Mouse (Mus musculus): ENCODE results near the gene Pop4. TPM values are rescaled to one million over a fixed set of nuclear protein-coding genes. Genes with fewer than 3 reads are reported as not detected.
"Not testable (repeated sequence)": the region's sequence is repeated elsewhere in the genome, so short reads cannot be mapped to it uniquely, and the experiment has no call there.

Gene Pop4
- polyA plus RNA-seq (2012; rRNA removed): 36.8 and 39.3 TPM in 2 replicates

DNA sequence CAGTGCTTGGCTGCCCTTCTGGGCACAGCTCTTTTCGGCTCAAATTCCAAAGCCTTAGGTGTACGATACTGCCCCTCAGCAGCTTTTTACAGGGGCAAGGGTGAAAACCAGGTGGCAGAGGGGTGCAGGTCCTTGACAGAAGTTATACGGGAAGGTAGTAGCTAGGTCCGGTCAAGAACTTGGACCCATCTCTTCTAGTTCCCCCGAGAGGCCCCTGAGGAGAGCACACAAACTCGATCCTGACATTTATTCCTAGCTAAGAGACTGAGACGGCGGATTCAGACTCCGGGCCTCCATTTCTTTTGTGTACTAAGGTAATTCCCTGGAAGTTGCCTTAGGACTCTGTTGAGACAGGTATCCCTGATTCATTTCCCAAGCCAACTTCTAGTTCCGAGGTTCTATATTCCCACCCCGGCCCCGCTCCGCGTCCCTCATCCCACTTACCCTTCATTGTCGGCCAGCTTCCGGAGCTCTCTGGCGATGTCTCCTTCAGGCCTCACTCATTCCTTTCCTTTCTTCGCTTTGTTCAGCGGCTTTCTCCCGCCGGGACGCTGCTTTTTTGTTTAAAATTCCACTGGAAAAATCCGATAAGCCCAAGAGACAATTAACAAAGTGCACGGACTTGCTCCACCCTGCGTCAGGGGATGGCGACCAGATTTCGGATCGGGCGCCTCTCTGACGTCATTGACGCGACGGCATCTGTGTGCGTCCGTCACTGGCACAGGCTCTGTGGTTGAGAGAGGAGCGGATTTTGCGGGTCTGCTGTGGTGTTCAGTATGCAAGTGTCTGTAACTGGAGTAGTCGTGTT, at the start of gene Pop4:
Pop4 (minus strand) TSS at position 721 of the 808 bp plus-strand sequence.
- Histone ChIP-seq H3K27ac (ENCODE audit: insufficient read depth, low read length) (peak within 1 kb of the TSS; percentile 84), H3K4me3 (replicated peaks; ENCODE audit: insufficient read depth, low read depth, low read length) (peak within 1 kb of the TSS; percentile 99), H3K27me3 (ENCODE audit: control insufficient read depth, insufficient read depth, low read length) (no peaks in the 10 kb centered on the region), H3K4me1 (ENCODE audit: control insufficient read depth, insufficient read depth, low read length) (peaks cover 6% of the 10 kb centered on the region)
- DNase-seq: peak; percentile 91 to 94
- under 1% methylated on average over 38 of the region's 38 CpGs for WGBS
- peak; percentile 98 for TF ChIP-seq POLR2A (IDR thresholded peaks at IDR 0.05; ENCODE audit: borderline replicate concordance, insufficient read depth, low read length)
- TF ChIP-seq CTCF (IDR thresholded peaks at IDR 0.05; ENCODE audit: borderline replicate concordance, insufficient read depth, low read depth, low read length): no peak

DNA sequence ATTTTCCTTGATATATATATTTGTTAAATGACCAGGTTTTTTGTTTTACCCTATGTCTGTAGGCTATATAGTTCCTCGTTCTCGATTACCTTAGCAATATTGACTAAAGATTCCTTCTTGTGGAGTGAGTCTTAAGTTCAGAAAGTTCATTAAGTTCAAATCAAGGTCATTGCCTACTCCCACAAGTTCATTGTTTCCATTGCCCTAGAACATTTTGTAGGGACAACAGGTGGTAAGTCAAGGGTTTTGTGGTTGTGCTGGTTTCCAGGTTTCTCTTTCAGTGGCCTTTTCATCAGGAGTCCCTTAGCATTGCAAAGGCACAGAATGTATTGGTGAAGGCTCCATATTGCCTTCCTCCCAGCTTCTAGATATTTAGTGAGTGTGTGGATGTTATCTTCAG, 49.4 kb upstream of the Pop4 start:
- Histone ChIP-seq H3K27me3 (ENCODE audit: control insufficient read depth, insufficient read depth, low read length) (no peaks in the 10 kb centered on the region), H3K4me1 (ENCODE audit: control insufficient read depth, insufficient read depth, low read length) (no peaks in the 10 kb centered on the region), H3K4me3 (replicated peaks; ENCODE audit: insufficient read depth, low read depth, low read length) (no peak overlapping the region), H3K27ac (ENCODE audit: insufficient read depth, low read length) (no peak overlapping the region)
- DNase-seq: no peak
- no peak for TF ChIP-seq POLR2A (IDR thresholded peaks at IDR 0.05; ENCODE audit: borderline replicate concordance, insufficient read depth, low read length)
- no peak for TF ChIP-seq CTCF (IDR thresholded peaks at IDR 0.05; ENCODE audit: borderline replicate concordance, insufficient read depth, low read depth, low read length)
- WGBS: 85% methylated on average over 2 of the region's 2 CpGs

DNA sequence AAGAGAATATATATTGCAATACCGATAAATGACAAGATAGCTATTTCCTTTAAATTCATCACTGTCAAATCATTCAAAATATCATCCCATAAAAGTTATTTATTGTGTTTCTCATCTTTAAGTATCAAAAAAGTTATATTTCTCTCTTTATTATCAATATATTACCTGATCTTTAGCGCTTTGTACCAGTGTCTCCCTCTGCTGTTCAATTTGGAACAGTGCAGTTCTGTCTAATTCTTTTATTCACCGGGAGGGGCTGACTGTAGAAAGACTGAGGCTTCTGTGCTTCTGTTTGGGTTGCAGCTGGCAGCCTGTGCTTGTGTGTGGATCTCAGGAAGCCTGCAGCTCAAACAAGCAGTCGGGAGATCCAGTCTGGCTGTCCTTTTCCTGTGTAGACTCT, 11.0 kb upstream of the Pop4 start:
- 25% methylated on average over 4 of the region's 4 CpGs for WGBS
- H3K4me3 ChIP-seq (replicated peaks; ENCODE audit: insufficient read depth, low read depth, low read length): not testable (repeated sequence)

DNA sequence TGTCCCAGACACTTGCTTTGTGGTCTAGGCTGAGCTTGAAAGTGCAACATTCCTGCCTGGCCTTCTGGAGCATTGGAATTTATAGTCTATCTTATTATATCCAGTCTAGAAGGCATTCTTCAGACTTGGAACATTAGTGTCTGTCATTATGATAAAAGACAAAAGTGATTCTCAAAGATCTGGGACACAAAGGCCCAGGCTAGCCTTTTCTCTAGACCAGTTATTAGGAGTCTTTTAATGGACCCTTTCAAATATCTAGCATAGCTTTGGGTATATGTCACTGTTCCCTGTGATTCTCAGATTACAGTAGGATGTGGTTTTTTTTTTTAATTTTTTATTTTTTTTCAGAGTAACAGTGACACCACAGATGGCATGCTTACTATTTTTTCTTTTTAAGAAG, 1.3 kb upstream of the Pop4 start:
- TF ChIP-seq CTCF (IDR thresholded peaks at IDR 0.05; ENCODE audit: borderline replicate concordance, insufficient read depth, low read depth, low read length): no peak
- TF ChIP-seq POLR2A (IDR thresholded peaks at IDR 0.05; ENCODE audit: borderline replicate concordance, insufficient read depth, low read length): no peak
- no peak overlapping the region for H3K4me3 ChIP-seq (replicated peaks; ENCODE audit: insufficient read depth, low read depth, low read length)
- DNase-seq: no peak
- H3K4me1 ChIP-seq (ENCODE audit: control insufficient read depth, insufficient read depth, low read length): peaks cover 6% of the 10 kb centered on the region
- no peaks in the 10 kb centered on the region for H3K27me3 ChIP-seq (ENCODE audit: control insufficient read depth, insufficient read depth, low read length)
- no peak overlapping the region for H3K27ac ChIP-seq (ENCODE audit: insufficient read depth, low read length)

More for the DNA sequence above, 11.0 kb upstream of the Pop4 start:
- not testable (repeated sequence) for H3K4me1 ChIP-seq (ENCODE audit: control insufficient read depth, insufficient read depth, low read length); H3K27ac ChIP-seq (ENCODE audit: insufficient read depth, low read length); DNase-seq; H3K27me3 ChIP-seq (ENCODE audit: control insufficient read depth, insufficient read depth, low read length)
- 0 out of 2 replicates have a peak, but pooled peaks have one; percentile 2 for TF ChIP-seq CTCF (IDR thresholded peaks at IDR 0.05; ENCODE audit: borderline replicate concordance, insufficient read depth, low read depth, low read length)

DNA sequence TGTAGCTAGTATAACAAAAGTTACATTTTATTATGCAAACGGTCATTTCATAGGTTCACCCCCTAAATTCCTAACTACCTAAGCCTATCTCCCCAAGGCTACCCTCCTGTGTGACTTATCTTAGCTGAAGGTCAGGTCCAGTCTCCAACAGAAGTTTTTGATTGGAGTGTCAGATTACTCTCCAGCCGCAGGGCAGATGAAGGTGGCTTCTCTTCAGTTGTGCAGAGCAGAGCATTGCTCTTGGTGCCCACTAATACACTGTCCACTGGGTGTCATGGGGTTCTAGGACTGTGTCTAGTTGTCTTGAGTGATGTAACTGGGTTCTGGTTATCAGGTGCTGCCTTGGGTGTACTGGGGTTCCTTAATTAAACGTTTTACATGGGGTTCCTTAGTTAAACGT, 636 bp upstream of the Pop4 start:
- H3K27ac ChIP-seq (ENCODE audit: insufficient read depth, low read length): no peak overlapping the region
- 9% methylated on average over 4 of the region's 4 CpGs for WGBS
- TF ChIP-seq POLR2A (IDR thresholded peaks at IDR 0.05; ENCODE audit: borderline replicate concordance, insufficient read depth, low read length) (no peak), CTCF (IDR thresholded peaks at IDR 0.05; ENCODE audit: borderline replicate concordance, insufficient read depth, low read depth, low read length) (no peak)

DNA sequence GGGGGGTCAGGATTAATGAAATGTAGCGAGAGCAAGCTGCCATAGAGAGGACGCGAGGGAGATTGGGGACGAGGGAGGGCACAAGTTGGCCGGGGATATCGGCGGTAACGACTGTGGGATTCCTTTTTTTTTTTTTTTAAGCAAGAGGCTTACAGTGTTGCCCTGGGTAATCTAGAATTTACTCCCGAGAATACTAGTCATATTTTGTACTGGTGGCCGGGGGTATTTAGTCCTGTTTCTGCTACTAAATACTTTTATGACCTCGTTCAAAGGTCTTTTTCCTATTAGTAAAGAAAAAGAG, 238 bp upstream of the Pop4 start:
- Histone ChIP-seq H3K27me3 (ENCODE audit: control insufficient read depth, insufficient read depth, low read length) (no peaks in the 10 kb centered on the region), H3K4me1 (ENCODE audit: control insufficient read depth, insufficient read depth, low read length) (peaks cover 6% of the 10 kb centered on the region), H3K27ac (ENCODE audit: insufficient read depth, low read length) (peak overlapping the region; percentile 84), H3K4me3 (replicated peaks; ENCODE audit: insufficient read depth, low read depth, low read length) (peak overlapping the region; percentile 99)
- TF ChIP-seq POLR2A (IDR thresholded peaks at IDR 0.05; ENCODE audit: borderline replicate concordance, insufficient read depth, low read length) (no peak), CTCF (IDR thresholded peaks at IDR 0.05; ENCODE audit: borderline replicate concordance, insufficient read depth, low read depth, low read length) (no peak)
- DNase-seq: no peak
- WGBS: under 1% methylated on average over 11 of the region's 11 CpGs

More for the DNA sequence above, 636 bp upstream of the Pop4 start:
- DNase-seq: peak in 1 of 2 experiments; percentile 14
- H3K4me3 ChIP-seq (replicated peaks; ENCODE audit: insufficient read depth, low read depth, low read length): peak overlapping the region; percentile 42
- peaks cover 6% of the 10 kb centered on the region for H3K4me1 ChIP-seq (ENCODE audit: control insufficient read depth, insufficient read depth, low read length)
- H3K27me3 ChIP-seq (ENCODE audit: control insufficient read depth, insufficient read depth, low read length): no peaks in the 10 kb centered on the region

DNA sequence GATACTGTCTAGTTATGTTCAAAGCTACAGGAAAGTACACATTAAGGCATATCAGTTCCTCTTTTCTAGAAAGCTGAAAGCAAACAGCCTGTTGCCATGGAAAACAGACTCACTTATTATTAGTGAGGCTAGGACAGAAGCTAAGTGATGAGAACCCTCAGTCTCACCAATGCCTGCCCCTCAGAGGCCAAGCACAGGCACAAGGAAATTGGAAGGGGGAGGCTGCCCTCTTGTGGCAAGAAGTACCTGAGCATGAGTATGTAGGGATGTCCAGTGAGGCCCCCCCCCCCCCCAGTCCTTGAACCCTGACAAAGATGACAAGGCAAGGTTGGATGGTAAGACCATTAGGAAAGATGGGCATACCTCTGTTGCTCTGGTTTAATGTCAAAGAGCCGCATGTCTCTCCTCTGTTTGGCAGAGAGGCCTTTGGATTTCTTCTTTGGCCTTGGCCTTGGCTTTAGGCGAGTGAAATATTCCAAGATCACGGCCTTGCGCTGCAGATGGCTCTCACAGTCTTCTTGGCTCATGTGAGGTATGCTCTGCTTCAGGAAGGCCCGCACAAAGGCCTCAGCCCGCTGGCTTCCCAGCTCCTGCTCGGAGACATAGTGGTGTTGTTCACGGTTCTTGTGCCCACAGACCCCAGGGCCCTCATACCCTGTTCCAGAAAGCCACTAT, 4.1 kb downstream of the Pop4 start:
- WGBS: 49% methylated on average over 8 of the region's 8 CpGs
- Histone ChIP-seq H3K27ac (ENCODE audit: insufficient read depth, low read length) (no peak overlapping the region), H3K4me3 (replicated peaks; ENCODE audit: insufficient read depth, low read depth, low read length) (no peak overlapping the region), H3K27me3 (ENCODE audit: control insufficient read depth, insufficient read depth, low read length) (no peaks in the 10 kb centered on the region), H3K4me1 (ENCODE audit: control insufficient read depth, insufficient read depth, low read length) (peaks cover 13% of the 10 kb centered on the region)
- DNase-seq: peak; percentile 77 to 78
- no peak for TF ChIP-seq POLR2A (IDR thresholded peaks at IDR 0.05; ENCODE audit: borderline replicate concordance, insufficient read depth, low read length)
- peak; percentile 78; the same call in 1 of the 2 replicates for TF ChIP-seq CTCF (IDR thresholded peaks at IDR 0.05; ENCODE audit: borderline replicate concordance, insufficient read depth, low read depth, low read length)

DNA sequence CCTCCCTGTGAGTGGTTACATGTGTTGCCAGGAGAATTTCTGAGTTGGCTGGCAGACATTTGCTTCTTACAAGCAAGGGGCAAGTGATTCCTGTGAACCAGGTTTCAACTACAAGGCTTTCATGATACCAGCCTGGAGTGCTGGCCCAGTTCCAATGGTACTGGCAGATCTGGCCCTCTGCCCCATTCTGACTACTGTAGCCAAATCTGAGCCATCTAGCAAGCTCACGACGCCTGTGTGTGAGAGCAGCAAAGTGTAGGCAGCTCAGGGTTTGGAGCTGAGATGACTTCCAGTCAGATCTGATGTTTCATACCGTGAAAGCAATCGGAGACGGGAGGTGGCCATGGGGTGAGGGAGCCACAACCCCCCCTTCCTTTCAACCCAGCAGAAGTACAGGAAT, 8.8 kb downstream of the Pop4 start:
- Histone ChIP-seq H3K4me3 (replicated peaks; ENCODE audit: insufficient read depth, low read depth, low read length) (no peak overlapping the region), H3K4me1 (ENCODE audit: control insufficient read depth, insufficient read depth, low read length) (peaks cover 11% of the 10 kb centered on the region), H3K27ac (ENCODE audit: insufficient read depth, low read length) (no peak overlapping the region), H3K27me3 (ENCODE audit: control insufficient read depth, insufficient read depth, low read length) (no peaks in the 10 kb centered on the region)
- 9% methylated on average over 5 of the region's 5 CpGs for WGBS
- peak; percentile 74 to 79 for DNase-seq
- TF ChIP-seq POLR2A (IDR thresholded peaks at IDR 0.05; ENCODE audit: borderline replicate concordance, insufficient read depth, low read length): no peak
- TF ChIP-seq CTCF (IDR thresholded peaks at IDR 0.05; ENCODE audit: borderline replicate concordance, insufficient read depth, low read depth, low read length): no peak
